Comparison of ENCODE assay signal across 17 mouse cellular contexts in the genomic region with DNA sequence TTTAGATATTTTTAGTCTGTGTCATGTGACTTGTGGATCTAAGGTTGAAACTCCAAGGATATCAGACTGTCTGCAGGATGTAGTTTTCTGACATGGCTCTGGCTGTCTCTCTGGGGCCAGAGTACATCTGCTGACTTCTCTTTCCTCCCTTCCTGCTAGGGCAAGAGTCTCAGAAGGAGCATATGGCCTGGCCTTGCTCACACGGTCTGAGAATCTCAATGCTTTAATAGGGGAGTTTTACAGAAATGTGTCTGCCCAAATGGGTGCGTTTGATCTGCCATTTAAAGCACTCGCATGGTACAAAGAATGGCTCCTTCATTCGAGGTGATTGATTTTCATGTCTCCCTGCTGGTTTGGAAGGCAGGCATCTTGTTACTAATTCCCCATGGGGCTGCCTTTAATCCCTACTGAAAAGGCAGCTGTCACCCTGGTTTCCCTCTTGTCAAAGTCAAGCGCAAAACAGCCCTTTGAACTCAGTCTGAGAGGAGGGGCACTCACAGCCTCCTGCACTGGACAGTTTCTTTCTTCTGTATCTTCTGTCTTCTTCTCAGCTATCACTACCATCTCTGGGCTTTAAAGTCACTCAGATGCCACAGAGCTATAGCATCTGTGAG.
DNase-seq lines count a peak whose midpoint lies in the region; ATAC-seq and TF ChIP-seq lines count a peak whose summit lies in the region.
"Had no signal": no experiment of that assay in that cellular context is flagged by ENCODE, and none has a peak within 500 bp of the region (broad histone marks: within the 10 kb centered on the region; RNA-seq: fewer than 3 reads in every experiment).

No protein-coding gene starts in this region.

- H3K27ac ChIP-seq in forebrain, embryonic 11.5 days (ENCODE audit: low read depth, low read length) = no peak overlapping the region
- H3K27ac ChIP-seq in forebrain, embryonic 15.5 days (replicated peaks) = no peak overlapping the region
- peak overlapping the region; percentile 77 for H3K27ac ChIP-seq in midbrain, embryonic 10.5 days (replicated peaks)
- H3K27ac ChIP-seq in midbrain, postnatal 0 days (ENCODE audit: low read depth, low read length) = no peak overlapping the region
- H3K27ac ChIP-seq in liver, embryonic 11.5 days (ENCODE audit: low read depth, low read length) = no peak overlapping the region
- H3K27ac ChIP-seq: embryonic facial prominence, embryonic 13.5 days; intestine, embryonic 15.5 days; kidney, postnatal 0 days had no signal

- peak; percentile 66 for ATAC-seq in forebrain, embryonic 11.5 days (replicated peaks; ENCODE audit: low FRiP score)
- no peak for ATAC-seq in forebrain, embryonic 15.5 days (replicated peaks)
- no peak for ATAC-seq in midbrain, postnatal 0 days (ENCODE audit: low FRiP score)
- ATAC-seq in monocyte, adult 5-6 weeks (replicated peaks; ENCODE audit: insufficient number of reproducible peaks, low FRiP score, low TSS enrichment, poor library complexity, severe bottlenecking) = no peak
- ATAC-seq in liver, embryonic 11.5 days (replicated peaks; ENCODE audit: low FRiP score) = no peak
- ATAC-seq: intestine, embryonic 15.5 days; lung, postnatal 0 days; Patski had no signal

- H3K9me3 ChIP-seq in forebrain, embryonic 11.5 days (ENCODE audit: control insufficient read depth, low read length) = no peaks in the 10 kb centered on the region
- no peaks in the 10 kb centered on the region for H3K9me3 ChIP-seq in forebrain, embryonic 15.5 days
- H3K9me3 ChIP-seq in midbrain, embryonic 10.5 days (replicated peaks) = no peaks in the 10 kb centered on the region
- no peaks in the 10 kb centered on the region for H3K9me3 ChIP-seq in midbrain, postnatal 0 days (ENCODE audit: low read length)
- no peaks in the 10 kb centered on the region for H3K9me3 ChIP-seq in liver, embryonic 11.5 days (ENCODE audit: control insufficient read depth, low read length)
- H3K9me3 ChIP-seq: embryonic facial prominence, embryonic 13.5 days; intestine, embryonic 15.5 days had no signal

- H3K36me3 ChIP-seq in forebrain, embryonic 11.5 days (ENCODE audit: control insufficient read depth, insufficient read depth, low read length) = no peaks in the 10 kb centered on the region
- no peaks in the 10 kb centered on the region for H3K36me3 ChIP-seq in forebrain, embryonic 15.5 days
- H3K36me3 ChIP-seq in midbrain, embryonic 10.5 days = no peaks in the 10 kb centered on the region
- H3K36me3 ChIP-seq in midbrain, postnatal 0 days (ENCODE audit: insufficient read depth, low read length) = no peaks in the 10 kb centered on the region
- H3K36me3 ChIP-seq in liver, embryonic 11.5 days (ENCODE audit: control insufficient read depth, insufficient read depth, low read length) = no peaks in the 10 kb centered on the region
- H3K36me3 ChIP-seq: embryonic facial prominence, embryonic 13.5 days; intestine, embryonic 15.5 days had no signal

- H3K4me3 ChIP-seq in forebrain, embryonic 11.5 days (ENCODE audit: low read depth, low read length) = no peak overlapping the region
- H3K4me3 ChIP-seq in forebrain, embryonic 15.5 days = no peak overlapping the region
- H3K4me3 ChIP-seq in midbrain, embryonic 10.5 days = no peak overlapping the region
- H3K4me3 ChIP-seq in midbrain, postnatal 0 days (ENCODE audit: low read depth, low read length) = no peak overlapping the region
- no peak overlapping the region for H3K4me3 ChIP-seq in liver, embryonic 11.5 days (ENCODE audit: low read depth, low read length)
- H3K4me3 ChIP-seq: embryonic facial prominence, embryonic 13.5 days; intestine, embryonic 15.5 days had no signal

- no peak for TF ChIP-seq CTCF in midbrain, postnatal 0 days (IDR thresholded peaks at IDR 0.05)

- no peak for DNase-seq in forebrain, embryonic 11.5 days (ENCODE audit: low spot score)
- peak; percentile 68 for DNase-seq in midbrain, embryonic 10.5 days (ENCODE audit: low spot score)
- no peak for DNase-seq in midbrain, postnatal 0 days (ENCODE audit: low spot score)
- peak; percentile 56 for DNase-seq in mesoderm, embryonic 11.5 days (ENCODE audit: low read depth, low spot score)
- DNase-seq in retina, postnatal 1 day = peak; percentile 34
- no peak for DNase-seq in liver, embryonic 11.5 days (ENCODE audit: low spot score)
- DNase-seq: cerebellum, adult 9-10 months; heart, postnatal 4 days; layer of hippocampus, adult 9-11 months; thymus, adult 2 months had no signal

- WGBS in forebrain, embryonic 11.5 days = 7% methylated on average over 5 of the region's 5 CpGs
- 6% methylated on average over 5 of the region's 5 CpGs for WGBS in forebrain, embryonic 15.5 days
- 10% methylated on average over 5 of the region's 5 CpGs for WGBS in midbrain, embryonic 10.5 days
- 13% methylated on average over 5 of the region's 5 CpGs for WGBS in midbrain, postnatal 0 days
- 30% methylated on average over 5 of the region's 5 CpGs for WGBS in liver, embryonic 11.5 days

- H3K4me2 ChIP-seq in forebrain, embryonic 11.5 days (ENCODE audit: low read depth, low read length, severe bottlenecking) = no peak overlapping the region
- H3K4me2 ChIP-seq in forebrain, embryonic 15.5 days (replicated peaks) = no peak overlapping the region
- no peak overlapping the region for H3K4me2 ChIP-seq in midbrain, postnatal 0 days (ENCODE audit: low read depth, low read length, poor library complexity, severe bottlenecking)
- no peak overlapping the region for H3K4me2 ChIP-seq in liver, embryonic 11.5 days
- H3K4me2 ChIP-seq: embryonic facial prominence, embryonic 13.5 days; intestine, embryonic 15.5 days had no signal

- no peak overlapping the region for H3K9ac ChIP-seq in forebrain, embryonic 11.5 days (ENCODE audit: low read length)
- no peak overlapping the region for H3K9ac ChIP-seq in forebrain, embryonic 15.5 days (replicated peaks)
- H3K9ac ChIP-seq in midbrain, postnatal 0 days (replicated peaks; ENCODE audit: low read length, poor library complexity, severe bottlenecking) = no peak overlapping the region
- H3K9ac ChIP-seq in liver, embryonic 11.5 days (ENCODE audit: low read depth, low read length) = no peak overlapping the region
- H3K9ac ChIP-seq: embryonic facial prominence, embryonic 13.5 days; intestine, embryonic 15.5 days had no signal

- H3K27me3 ChIP-seq in forebrain, embryonic 11.5 days (ENCODE audit: control insufficient read depth, insufficient read depth, low read length) = no peaks in the 10 kb centered on the region
- H3K27me3 ChIP-seq in forebrain, embryonic 15.5 days = no peaks in the 10 kb centered on the region
- H3K27me3 ChIP-seq in midbrain, embryonic 10.5 days (ENCODE audit: low read depth, poor library complexity, severe bottlenecking) = peaks cover 82% of the 10 kb centered on the region
- H3K27me3 ChIP-seq in midbrain, postnatal 0 days (ENCODE audit: insufficient read depth, low read length) = peaks cover 10% of the 10 kb centered on the region
- no peaks in the 10 kb centered on the region for H3K27me3 ChIP-seq in liver, embryonic 11.5 days (replicated peaks; ENCODE audit: control insufficient read depth, insufficient read depth, low read length)
- H3K27me3 ChIP-seq: embryonic facial prominence, embryonic 13.5 days; intestine, embryonic 15.5 days had no signal

- peaks cover 3% of the 10 kb centered on the region; the same call in 1 of the 2 replicates for H3K4me1 ChIP-seq in forebrain, embryonic 11.5 days (replicated peaks; ENCODE audit: control insufficient read depth, insufficient read depth, low read length)
- 0 out of 2 replicates have a peak, but pooled peaks cover 7% of the 10 kb centered on the region for H3K4me1 ChIP-seq in forebrain, embryonic 15.5 days
- H3K4me1 ChIP-seq in midbrain, embryonic 10.5 days = peaks cover 54% of the 10 kb centered on the region
- 0 out of 2 replicates have a peak, but pooled peaks cover 4% of the 10 kb centered on the region for H3K4me1 ChIP-seq in midbrain, postnatal 0 days (ENCODE audit: insufficient read depth, low read length)
- no peaks in the 10 kb centered on the region for H3K4me1 ChIP-seq in liver, embryonic 11.5 days (replicated peaks; ENCODE audit: control insufficient read depth, insufficient read depth, low read length)
- H3K4me1 ChIP-seq: embryonic facial prominence, embryonic 13.5 days; intestine, embryonic 15.5 days had no signal

Comparison
In these comparisons a context has a peak if more than half of its experiments do, and no peak if none do; other contexts are left out.
1. DNase-seq: peak in midbrain, embryonic 10.5 days (single experiment), mesoderm, embryonic 11.5 days (single experiment) and retina, postnatal 1 day (single experiment); none in forebrain, embryonic 11.5 days (single experiment), midbrain, postnatal 0 days (single experiment) and liver, embryonic 11.5 days (single experiment).